Mouse (Mus musculus) left cerebral cortex, adult 18-20 months (tissue): Measurements from ENCODE around the gene Tnni1. TPM values are rescaled to one million over a fixed set of nuclear protein-coding genes. Genes with fewer than 3 reads are reported as not detected.

ENCODE experiments used
- DNase-seq, 2 experiments: peaks; one replicate each; pipeline ENCODE4 v3.0.0; 2021 to 2022; ENCODE audit warnings: low spot score in 2 of 2, mixed read lengths in 1 of 2
- total RNA-seq, 2 experiments: library from RNA; stranded (reverse); gene quantifications; 2 replicates each; pipeline ENCODE4 v1.2.3; 2021

Tnni1 gene
- total RNA-seq, 2 experiments from 2014 or later: 1.5 to 1.7 TPM

- DNase-seq: peak in 1 of 2 experiments; percentile 23
These were observed 61.6 kb downstream of the Tnni1 start for GRCm38 (mm10) chr1:135840675-135841395.

DNA sequence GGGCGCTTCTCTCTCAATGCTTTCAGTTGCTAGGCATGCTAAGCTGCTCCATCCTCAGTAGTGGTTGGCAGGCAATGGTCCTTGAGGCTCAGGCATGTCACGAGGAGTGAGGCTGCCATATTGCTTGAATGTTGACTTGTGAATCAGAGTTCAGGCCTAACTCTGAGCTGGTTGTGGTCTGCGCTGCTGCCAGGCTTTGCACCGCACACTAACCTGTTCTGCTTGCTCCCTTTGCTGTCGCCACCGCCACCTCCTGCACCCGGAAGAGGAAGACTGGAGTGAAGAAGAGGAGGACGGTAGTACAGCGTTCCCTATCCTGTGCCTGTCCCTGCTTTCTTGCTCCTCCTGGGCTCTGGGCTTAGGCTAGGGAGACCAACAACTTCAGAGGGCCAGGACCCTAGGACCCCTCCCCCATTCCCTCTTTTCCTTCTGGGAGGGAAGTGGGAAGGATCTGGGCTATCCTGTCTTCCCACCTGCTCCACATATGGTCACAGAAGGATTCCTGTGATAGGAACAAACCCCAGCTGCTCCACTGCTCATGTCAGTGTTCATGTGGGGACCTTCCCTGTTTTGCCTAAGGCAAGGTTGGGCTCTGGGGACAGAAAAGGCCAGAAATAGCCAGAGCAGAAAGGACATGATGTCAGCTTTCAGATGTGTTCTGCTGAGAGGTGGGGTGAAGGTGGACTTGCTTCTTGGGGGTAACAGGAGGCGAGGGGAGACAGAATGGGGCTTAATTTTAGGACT is 64.5 kb downstream of the Tnni1 start:
- no peak for DNase-seq

- DNase-seq: no peak
These were observed 65.2 kb downstream of the Tnni1 start for GRCm38 (mm10) chr1:135844481-135844880.

DNA sequence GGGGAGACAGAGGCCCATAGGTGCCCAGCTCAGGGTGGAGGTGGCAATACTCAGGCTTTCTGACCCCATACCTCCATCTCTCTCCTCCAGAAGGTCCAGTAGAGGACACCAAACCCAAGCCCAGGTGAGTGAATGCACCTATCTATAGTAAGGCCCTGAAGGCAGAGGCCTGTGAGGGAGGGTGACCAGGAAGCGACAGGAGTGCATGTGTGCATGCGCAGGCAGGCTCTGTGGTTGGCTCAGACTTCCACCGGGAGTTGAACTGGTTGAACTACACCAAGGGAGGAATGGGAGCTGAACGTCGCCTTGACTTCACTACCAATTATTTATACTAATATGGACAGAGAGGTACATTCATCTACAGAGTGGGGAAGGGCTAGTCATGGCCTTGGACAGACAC is 67.4 kb downstream of the Tnni1 start:
- DNase-seq: no peak

- DNase-seq: peak in 1 of 2 experiments; percentile 47
These were observed 67.9 kb downstream of the Tnni1 start for GRCm38 (mm10) chr1:135847139-135847562.

- DNase-seq: no peak
These were observed 68.5 kb downstream of the Tnni1 start for GRCm38 (mm10) chr1:135847611-135848351.

GRCm38 (mm10) chr1:135850722-135851512 is 71.7 kb downstream of the Tnni1 start:
- peak; percentile 17 to 25 for DNase-seq

DNA sequence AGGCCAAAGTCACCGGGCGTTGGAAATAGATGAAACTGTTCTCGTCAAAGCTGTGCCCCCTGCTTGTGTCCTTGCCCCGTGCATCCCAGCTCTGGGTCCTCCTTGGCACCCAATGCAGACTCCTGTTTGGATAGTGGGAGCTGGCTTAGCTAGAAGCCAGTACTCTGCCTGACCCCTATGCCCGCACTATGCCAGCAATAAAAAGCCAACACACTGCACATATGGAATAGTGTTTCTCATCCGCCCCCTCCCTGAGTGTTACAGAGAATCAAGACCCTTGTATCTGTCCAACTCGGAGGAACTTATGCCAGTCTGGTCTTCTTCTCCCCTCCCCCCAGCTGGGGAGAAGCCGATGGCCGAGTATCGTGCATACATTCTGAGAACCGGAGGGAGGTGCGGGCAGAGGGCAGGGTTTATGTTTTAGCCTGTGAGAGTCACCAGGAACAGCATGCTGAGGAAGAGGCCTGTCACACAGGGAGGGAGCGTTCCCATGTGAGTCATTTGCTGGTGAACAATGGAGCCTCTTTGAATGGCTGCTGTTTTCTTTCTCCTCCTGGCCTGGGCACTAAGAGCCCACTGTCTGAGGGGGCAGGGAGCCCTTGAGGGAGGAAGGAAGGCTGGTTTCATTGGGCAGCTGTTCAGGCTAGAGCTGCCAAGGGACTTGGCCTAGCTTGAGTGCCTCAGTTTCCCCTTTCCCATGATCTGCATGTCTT is 73.0 kb downstream of the Tnni1 start:
- DNase-seq: no peak

GRCm38 (mm10) chr1:135853200-135853599 is 74.0 kb downstream of the Tnni1 start:
- no peak for DNase-seq

DNA sequence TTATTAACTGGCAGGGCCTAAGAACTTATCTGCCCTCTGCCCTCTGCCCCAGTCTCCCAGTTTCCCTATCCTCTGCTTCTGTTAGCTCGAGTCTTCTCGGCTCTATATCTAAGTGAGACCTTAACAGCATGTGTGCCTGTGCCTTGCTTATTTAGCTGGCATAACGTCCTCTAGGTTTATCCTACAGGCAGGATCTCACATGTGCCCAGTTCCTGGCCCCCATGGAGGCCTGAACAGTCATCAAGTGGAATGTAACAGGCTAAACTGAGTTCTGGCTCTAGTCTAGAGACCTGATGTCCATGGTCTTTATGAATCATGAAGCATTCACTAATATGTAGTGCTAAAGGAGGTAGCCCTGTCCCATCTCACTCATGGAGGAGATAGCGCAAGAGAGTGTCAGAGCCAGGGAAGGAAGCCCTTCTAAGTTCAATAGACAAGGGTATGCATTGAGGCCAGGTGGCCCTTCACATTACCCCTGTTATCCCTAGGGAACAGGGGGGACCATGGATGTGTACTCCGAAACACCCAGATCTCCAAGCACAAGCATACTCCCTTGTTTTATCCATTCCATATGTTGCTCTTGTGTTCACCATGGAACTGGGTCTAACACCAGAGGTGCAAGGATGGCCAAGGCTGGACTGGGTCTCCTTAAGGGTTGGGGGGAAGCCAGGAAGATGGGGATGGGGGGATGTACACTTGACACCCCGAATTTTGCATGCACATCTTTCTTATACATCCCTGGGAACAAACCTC is 75.5 kb downstream of the Tnni1 start:
- DNase-seq: no peak

DNA sequence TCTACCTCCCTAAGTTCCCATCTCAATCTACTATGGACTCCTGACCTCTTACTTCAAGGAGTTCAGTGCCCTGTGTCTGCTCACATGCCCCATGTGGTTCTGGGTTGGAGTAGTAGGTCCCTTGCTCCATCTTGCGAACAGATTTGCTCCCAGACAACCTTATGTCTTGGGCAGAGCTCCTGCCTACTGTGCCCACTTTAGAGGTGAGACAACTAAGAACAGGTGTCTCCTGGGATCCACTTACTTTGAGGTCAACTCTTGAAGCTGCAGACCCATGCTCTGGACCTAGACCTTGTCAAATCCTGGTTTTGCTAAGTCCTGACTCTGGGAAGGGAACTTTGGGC is 76.1 kb downstream of the Tnni1 start:
- DNase-seq: no peak

DNA sequence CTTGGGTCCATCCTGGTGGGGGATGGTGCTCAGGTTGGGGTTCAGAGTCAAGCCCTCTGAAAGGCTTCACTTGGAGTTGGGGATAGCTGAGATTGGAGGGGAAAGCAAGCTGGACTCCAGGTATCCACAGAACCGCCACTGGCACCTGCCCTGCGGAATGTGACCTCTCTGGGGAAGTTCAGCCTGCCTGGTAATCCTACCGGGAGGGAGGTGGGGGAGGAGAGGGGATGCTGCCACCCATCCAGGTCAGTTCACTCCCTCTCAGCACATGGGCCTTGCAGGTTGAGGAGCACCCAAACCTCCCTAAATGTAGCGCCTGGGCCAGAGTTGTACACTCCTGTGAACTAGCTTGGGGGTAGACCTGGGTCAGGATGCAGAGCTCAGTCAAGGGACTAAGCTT is 76.8 kb downstream of the Tnni1 start:
- DNase-seq: no peak

- DNase-seq: no peak
These were observed 78.0 kb downstream of the Tnni1 start for GRCm38 (mm10) chr1:135857137-135857775.

- no peak for DNase-seq
These were observed 79.3 kb downstream of the Tnni1 start for GRCm38 (mm10) chr1:135858533-135858932.

Other genes starting within 250 kb of the Tnni1 start
- 10 to 100 TPM; 42.5 to 48.0 TPM for gene Nav1, start 172.1 kb upstream of the Tnni1 start, total RNA-seq
- gene Csrp1, start 59.4 kb upstream of the Tnni1 start, total RNA-seq: 100 to 1,000 TPM; 219 to 238 TPM
- 10 to 100 TPM; 19.7 to 21.4 TPM for gene Phlda3, start 13.3 kb upstream of the Tnni1 start, total RNA-seq
- 1 to 10 TPM in 1 of 2 experiments, under 1 TPM in 1; 0.96 to 1.3 TPM for gene Lad1, start 39.2 kb downstream of the Tnni1 start, total RNA-seq
- 10 to 100 TPM; 13.0 to 13.2 TPM for gene Tnnt2, start 56.9 kb downstream of the Tnni1 start, total RNA-seq
- gene Pkp1, start 139.8 kb downstream of the Tnni1 start, total RNA-seq: under 1 TPM in 1 of 2 experiments, not detected in 1; 0.09 TPM
- gene Igfn1, start 226.9 kb downstream of the Tnni1 start, total RNA-seq: 10 to 100 TPM; 17.2 to 20.3 TPM
- gene Tmem9, start 228.7 kb downstream of the Tnni1 start, total RNA-seq: 10 to 100 TPM; 66.3 to 67.8 TPM